Mouse (Mus musculus) lung, embryonic 14.5 days (tissue): ENCODE measurements around the gene Trim26. TPM values are rescaled to one million over a fixed set of nuclear protein-coding genes. Genes with fewer than 3 reads are reported as not detected.
"Not testable (repeated sequence)": the region's sequence is repeated elsewhere in the genome, so short reads cannot be mapped to it uniquely, and the experiment has no call there.

Experiments
- ATAC-seq: fragments of 200-750 bp; cut with Nextera tagmentation; 2 replicates; pipeline ENCODE4 v1.8.0; 2017; ENCODE audit warnings: mild to moderate bottlenecking, moderate TSS enrichment, moderate library complexity; ENCODE audit not compliant: insufficient read depth
- DNase-seq: peaks from one replicate; pipeline ENCODE4 v3.0.0-alpha.2; 2015
- H3K27ac ChIP-seq: fragments of 300-500 bp; sonication (generic); 2 replicates; pipeline ENCODE4 v1.5.1; 2014; ENCODE audit warnings: low read depth, mild to moderate bottlenecking, moderate library complexity
- H3K27me3 ChIP-seq: fragments of 300-500 bp; sonication (generic); 2 replicates; pipeline ENCODE4 v1.6.1; 2014; ENCODE audit warnings: low read length, control low read depth; ENCODE audit not compliant: insufficient read depth
- H3K36me3 ChIP-seq: fragments of 300-500 bp; sonication (generic); 2 replicates; pipeline ENCODE4 v1.6.1; 2014; ENCODE audit warnings: control low read depth; ENCODE audit not compliant: insufficient read depth
- H3K4me1 ChIP-seq: fragments of 300-500 bp; sonication (generic); 2 replicates; pipeline ENCODE4 v1.6.1; 2014; ENCODE audit warnings: antibody characterized with exemption, control low read depth; ENCODE audit not compliant: insufficient read depth
- H3K4me2 ChIP-seq: fragments of 300-500 bp; sonication (generic); 2 replicates; pipeline ENCODE4 v1.6.1; 2014; ENCODE audit warnings: mild to moderate bottlenecking
- H3K4me3 ChIP-seq: fragments of 300-500 bp; sonication (generic); 2 replicates; pipeline ENCODE4 v1.5.1; 2014; ENCODE audit warnings: low read depth, low read length
- H3K9ac ChIP-seq: fragments of 300-500 bp; sonication (generic); 2 replicates; pipeline ENCODE4 v1.6.1; 2014
- H3K9me3 ChIP-seq: fragments of 300-500 bp; sonication (generic); 2 replicates; pipeline ENCODE4 v1.6.1; 2016; ENCODE audit warnings: low read depth, low read length, control low read depth
- CTCF ChIP-seq: IDR thresholded peaks from 2 replicates; pipeline ENCODE4 v1.5.1; 2016; ENCODE audit warnings: antibody characterized with exemption, low read depth
- WGBS: fragments of 180-500 bp; shearing (Covaris S2); extraction: QIAGEN DNeasy Blood & Tissue Kit; methylation state at CpG from one replicate; pipeline ENCODE4 v1.1.7; 2014; 5-methylcytosine and 5-hydroxymethylcytosine counted together
- polyA plus RNA-seq: library from polyadenylated mRNA; unstranded; fragments of >200 nt; fragmentation: Nextera tagmentation; extraction: Ambion mirVana; gene quantifications from 2 replicates; pipeline ENCODE4 v1.2.1, GENCODE M21; 2014

Trim26 gene
- polyA plus RNA-seq, 1 experiment from 2014 or later, result 35.0 TPM

- Histone ChIP-seq H3K4me1 (no peaks in the 10 kb centered on the region), H3K27ac (no peak overlapping the region), H3K9ac (no peak overlapping the region), H3K36me3 (no peaks in the 10 kb centered on the region), H3K4me3 (no peak overlapping the region), H3K4me2 (no peak overlapping the region), H3K9me3 (no peaks in the 10 kb centered on the region), H3K27me3 (no peaks in the 10 kb centered on the region)
- TF ChIP-seq CTCF, result no peak; the same call in 1 of the 2 replicates
- WGBS, result 29% methylated on average over 4 of the region's 4 CpGs
- ATAC-seq (no peak), DNase-seq (peak; percentile 27)
Observed at GRCm38 (mm10) chr17:36825525-36825924, 11.4 kb upstream of the Trim26 start.

GRCm38 (mm10) chr17:36826002-36826401 is 10.9 kb upstream of the Trim26 start:
- H3K27me3 ChIP-seq, H3K9ac ChIP-seq, H3K4me2 ChIP-seq, H3K36me3 ChIP-seq, H3K4me1 ChIP-seq, H3K9me3 ChIP-seq, H3K4me3 ChIP-seq, H3K27ac ChIP-seq: not testable (repeated sequence)
- peak; percentile 94 for DNase-seq
- WGBS, result 17% methylated on average over 5 of the region's 5 CpGs
- peak; percentile 77 for TF ChIP-seq CTCF
- peak; percentile 84 for ATAC-seq

DNA sequence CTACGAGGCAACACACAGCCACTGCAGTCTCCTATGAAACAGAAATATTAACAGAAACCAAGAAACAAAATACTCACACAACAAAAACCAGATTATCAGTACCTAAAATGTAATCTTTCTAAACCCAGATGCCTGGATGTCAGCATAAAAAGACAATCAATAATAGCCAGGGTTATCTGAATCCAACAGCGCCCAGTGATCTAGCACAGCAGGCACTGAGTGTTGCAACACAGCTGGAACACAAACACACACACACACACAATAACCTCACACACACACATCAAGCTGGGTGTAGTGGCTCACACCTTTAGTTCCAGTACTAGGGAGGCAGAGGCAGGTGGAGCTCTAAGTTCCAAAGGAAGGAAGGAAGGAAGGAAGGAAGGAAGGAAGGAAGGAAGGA is 8.4 kb upstream of the Trim26 start:
- DNase-seq, result no peak
- Histone ChIP-seq H3K9me3 (no peaks in the 10 kb centered on the region), H3K27me3 (no peaks in the 10 kb centered on the region), H3K4me2 (no peak overlapping the region), H3K27ac (no peak overlapping the region), H3K4me1 (no peaks in the 10 kb centered on the region), H3K4me3 (no peak overlapping the region), H3K36me3 (no peaks in the 10 kb centered on the region), H3K9ac (no peak overlapping the region)
- no peak for TF ChIP-seq CTCF
- WGBS, result 74% methylated on average over 2 of the region's 2 CpGs
- no peak for ATAC-seq

DNA sequence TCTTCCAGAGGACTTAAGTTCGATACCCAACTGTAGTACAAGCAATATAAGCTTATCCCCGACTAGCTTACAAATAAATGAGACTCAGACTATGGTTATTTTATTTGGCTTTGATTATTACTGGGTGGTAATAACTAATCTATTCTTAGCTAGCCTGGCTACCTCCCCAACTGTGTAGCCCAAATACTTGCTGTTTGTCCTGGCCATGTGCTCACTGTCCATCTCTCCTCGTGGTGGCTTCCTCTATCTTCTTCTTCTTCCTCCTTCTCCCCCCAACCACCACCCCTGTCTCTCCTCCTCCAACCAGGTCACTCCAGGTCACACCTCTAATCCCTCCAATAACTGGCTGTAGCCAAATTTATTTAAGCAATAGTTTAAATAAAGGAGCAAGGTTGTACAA is 6.5 kb upstream of the Trim26 start:
- Histone ChIP-seq H3K9me3 (no peaks in the 10 kb centered on the region), H3K27ac (no peak overlapping the region), H3K4me2 (no peak overlapping the region), H3K27me3 (no peaks in the 10 kb centered on the region), H3K9ac (no peak overlapping the region), H3K36me3 (no peaks in the 10 kb centered on the region), H3K4me3 (no peak overlapping the region), H3K4me1 (no peaks in the 10 kb centered on the region)
- 72% methylated on average over 3 of the region's 3 CpGs for WGBS
- ATAC-seq, result no peak
- no peak for TF ChIP-seq CTCF
- no peak for DNase-seq

GRCm38 (mm10) chr17:36832694-36833093 is 4.2 kb upstream of the Trim26 start:
- DNase-seq (no peak), ATAC-seq (no peak)
- Histone ChIP-seq H3K9ac (no peak overlapping the region), H3K4me1 (peaks cover 6% of the 10 kb centered on the region; the same call in 1 of the 2 replicates), H3K4me2 (no peak overlapping the region), H3K27me3 (no peaks in the 10 kb centered on the region), H3K27ac (no peak overlapping the region), H3K4me3 (no peak overlapping the region), H3K9me3 (no peaks in the 10 kb centered on the region), H3K36me3 (no peaks in the 10 kb centered on the region)
- no peak for TF ChIP-seq CTCF
- 52% methylated on average over 4 of the region's 4 CpGs for WGBS

GRCm38 (mm10) chr17:36835591-36836426 is 1.1 kb upstream of the Trim26 start:
- DNase-seq (peak; percentile 83), ATAC-seq (peak; percentile 6; the same call in 1 of the 2 replicates)
- Histone ChIP-seq H3K4me1 (peaks cover 6% of the 10 kb centered on the region; the same call in 1 of the 2 replicates), H3K9ac (peak overlapping the region; percentile 29; the same call in 1 of the 2 replicates), H3K27me3 (no peaks in the 10 kb centered on the region), H3K27ac (peak overlapping the region; percentile 84; the same call in 1 of the 2 replicates), H3K9me3 (no peaks in the 10 kb centered on the region), H3K36me3 (no peaks in the 10 kb centered on the region), H3K4me3 (peak overlapping the region; percentile 70; the same call in 1 of the 2 replicates), H3K4me2 (peak overlapping the region; percentile 66)
- WGBS, result 30% methylated on average over 12 of the region's 12 CpGs
- TF ChIP-seq CTCF, result peak; percentile 41

DNA sequence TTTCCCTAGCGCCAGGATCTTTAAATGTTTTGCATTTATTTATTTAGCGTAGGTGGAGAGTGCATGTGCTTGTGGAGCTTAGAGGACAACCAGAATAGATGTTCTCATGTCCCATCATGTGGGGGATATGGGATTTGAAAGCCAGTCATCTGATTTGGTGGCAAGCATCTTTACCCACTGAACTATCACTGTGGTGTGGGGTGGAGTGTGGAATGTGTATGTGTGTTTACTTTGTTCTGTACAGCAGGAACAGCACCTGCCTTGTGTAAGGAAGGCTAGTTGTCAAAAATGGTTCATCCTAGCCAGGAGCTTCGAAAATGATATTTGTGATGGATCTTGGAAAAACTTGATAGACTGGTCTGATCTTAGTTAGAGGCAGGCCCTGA is 514 bp upstream of the Trim26 start:
- Histone ChIP-seq H3K9ac (peak overlapping the region; percentile 86; the same call in 1 of the 2 replicates), H3K9me3 (no peaks in the 10 kb centered on the region), H3K36me3 (no peaks in the 10 kb centered on the region), H3K4me1 (peaks cover 6% of the 10 kb centered on the region; the same call in 1 of the 2 replicates), H3K4me2 (peak overlapping the region; percentile 66), H3K4me3 (peak overlapping the region; percentile 70), H3K27me3 (no peaks in the 10 kb centered on the region), H3K27ac (peak overlapping the region; percentile 84)
- DNase-seq (no peak), ATAC-seq (peak; percentile 42)
- TF ChIP-seq CTCF, result no peak; the same call in 1 of the 2 replicates
- WGBS, result 13% methylated on average over 3 of the region's 3 CpGs
